Mouse (Mus musculus): ENCODE measurements around the gene Ankrd55. TPM values are rescaled to one million over a fixed set of nuclear protein-coding genes. Genes with fewer than 3 reads are reported as not detected.
"Not testable (repeated sequence)": the region's sequence is repeated elsewhere in the genome, so short reads cannot be mapped to it uniquely, and the experiment has no call there.

Ankrd55 gene
- polyA plus RNA-seq, 1 experiment from 2014 or later, result 0.14 TPM

DNA sequence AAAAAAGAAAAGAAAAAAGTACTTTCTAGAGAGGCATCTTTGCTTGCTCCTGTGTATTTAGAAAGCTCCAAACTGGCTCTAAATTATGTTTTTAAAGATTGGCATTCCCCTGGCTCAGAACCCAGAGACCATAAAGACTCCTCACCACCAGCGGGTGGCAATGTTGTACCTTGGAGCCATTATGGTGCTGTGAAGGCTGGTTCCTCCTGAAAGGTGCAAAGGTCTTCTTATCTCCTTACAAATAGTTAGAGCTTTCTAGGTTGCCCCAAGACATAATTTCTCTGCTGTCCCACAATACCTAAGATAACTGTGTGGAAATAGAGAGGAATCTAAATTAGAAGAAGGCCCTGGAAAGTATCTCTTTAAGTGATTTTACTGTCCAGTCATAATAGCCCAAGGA lies 20.4 kb downstream of the Ankrd55 start:
- H3K4me3 ChIP-seq (ENCODE audit: low read depth, low read length), result no peak overlapping the region
- no peaks in the 10 kb centered on the region; the same call in 1 of the 2 replicates for H3K9me3 ChIP-seq (replicated peaks; ENCODE audit: control insufficient read depth, low read length)
- no peak overlapping the region for H3K4me2 ChIP-seq
- ATAC-seq (replicated peaks; ENCODE audit: insufficient number of reproducible peaks, low FRiP score, low TSS enrichment), result no peak
- no peaks in the 10 kb centered on the region for H3K36me3 ChIP-seq (ENCODE audit: control insufficient read depth, insufficient read depth, low read length)
- no peak overlapping the region for H3K9ac ChIP-seq (ENCODE audit: low read depth, low read length)
- 0 out of 2 replicates have a peak, but pooled peaks cover 14% of the 10 kb centered on the region for H3K4me1 ChIP-seq (ENCODE audit: control insufficient read depth, insufficient read depth, low read length)
- H3K27me3 ChIP-seq (ENCODE audit: control insufficient read depth, insufficient read depth, low read length), result no peaks in the 10 kb centered on the region
- 11% methylated on average over 1 of the region's 1 CpGs for WGBS (ENCODE audit: insufficient replicate concordance)
- no peak overlapping the region for H3K27ac ChIP-seq (ENCODE audit: low read depth, low read length)

DNA sequence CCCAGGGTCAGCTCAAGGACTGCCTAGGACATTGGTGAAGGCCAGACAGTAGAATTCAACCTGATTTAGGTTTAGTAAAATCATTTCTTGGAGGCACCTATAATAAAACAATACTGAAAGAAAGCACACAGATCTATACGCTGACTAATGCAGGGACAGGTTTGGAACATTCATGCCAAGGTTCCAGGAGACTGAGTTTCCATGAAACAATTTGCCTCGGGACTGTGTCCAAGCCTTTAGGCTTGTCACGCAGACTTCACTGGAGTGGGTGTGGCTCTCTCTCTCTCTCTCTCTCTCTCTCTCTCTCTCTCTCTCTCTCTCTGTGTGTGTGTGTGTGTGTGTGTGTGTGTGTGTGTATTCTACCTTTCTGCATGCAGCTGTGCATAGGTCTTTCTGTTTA lies 23.4 kb downstream of the Ankrd55 start:
- not testable (repeated sequence) for H3K9ac ChIP-seq (ENCODE audit: low read depth, low read length); H3K27me3 ChIP-seq (ENCODE audit: control insufficient read depth, insufficient read depth, low read length); H3K9me3 ChIP-seq (replicated peaks; ENCODE audit: control insufficient read depth, low read length); H3K4me2 ChIP-seq; H3K4me3 ChIP-seq (ENCODE audit: low read depth, low read length); H3K27ac ChIP-seq (ENCODE audit: low read depth, low read length); ATAC-seq (replicated peaks; ENCODE audit: insufficient number of reproducible peaks, low FRiP score, low TSS enrichment); H3K36me3 ChIP-seq (ENCODE audit: control insufficient read depth, insufficient read depth, low read length)
- 39% methylated on average over 3 of the region's 3 CpGs for WGBS (ENCODE audit: insufficient replicate concordance)
- H3K4me1 ChIP-seq (ENCODE audit: control insufficient read depth, insufficient read depth, low read length), result peaks cover 18% of the 10 kb centered on the region; the same call in 1 of the 2 replicates

DNA sequence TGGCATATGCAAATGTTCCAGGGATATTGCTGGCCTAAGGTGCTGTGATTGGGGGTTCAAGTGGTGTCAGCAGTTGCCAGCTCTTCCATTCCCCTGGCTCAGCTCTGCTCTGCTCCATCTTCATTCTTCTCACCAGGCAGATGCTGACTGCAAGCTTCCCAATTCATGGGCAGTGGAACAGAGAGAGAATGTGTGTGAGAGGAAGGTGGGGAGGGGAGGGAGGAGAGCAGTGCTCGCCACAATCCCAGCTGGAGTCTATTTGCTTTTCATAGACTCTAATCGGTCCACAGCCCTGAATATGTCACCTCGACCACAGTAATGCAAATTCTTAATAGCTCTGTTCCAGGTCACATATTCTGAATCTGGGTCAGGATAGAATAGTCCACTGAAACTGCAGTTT lies 27.2 kb downstream of the Ankrd55 start:
- H3K27me3 ChIP-seq (ENCODE audit: control insufficient read depth, insufficient read depth, low read length), result no peaks in the 10 kb centered on the region
- 62% methylated on average over 3 of the region's 3 CpGs for WGBS (ENCODE audit: insufficient replicate concordance)
- no peaks in the 10 kb centered on the region for H3K36me3 ChIP-seq (ENCODE audit: control insufficient read depth, insufficient read depth, low read length)
- H3K4me3 ChIP-seq (ENCODE audit: low read depth, low read length), result no peak overlapping the region
- H3K9ac ChIP-seq (ENCODE audit: low read depth, low read length), result no peak overlapping the region
- H3K4me1 ChIP-seq (ENCODE audit: control insufficient read depth, insufficient read depth, low read length), result peaks cover 20% of the 10 kb centered on the region; the same call in 1 of the 2 replicates
- H3K9me3 ChIP-seq (replicated peaks; ENCODE audit: control insufficient read depth, low read length), result no peaks in the 10 kb centered on the region
- no peak overlapping the region for H3K27ac ChIP-seq (ENCODE audit: low read depth, low read length)
- no peak for ATAC-seq (replicated peaks; ENCODE audit: insufficient number of reproducible peaks, low FRiP score, low TSS enrichment)
- no peak overlapping the region for H3K4me2 ChIP-seq

DNA sequence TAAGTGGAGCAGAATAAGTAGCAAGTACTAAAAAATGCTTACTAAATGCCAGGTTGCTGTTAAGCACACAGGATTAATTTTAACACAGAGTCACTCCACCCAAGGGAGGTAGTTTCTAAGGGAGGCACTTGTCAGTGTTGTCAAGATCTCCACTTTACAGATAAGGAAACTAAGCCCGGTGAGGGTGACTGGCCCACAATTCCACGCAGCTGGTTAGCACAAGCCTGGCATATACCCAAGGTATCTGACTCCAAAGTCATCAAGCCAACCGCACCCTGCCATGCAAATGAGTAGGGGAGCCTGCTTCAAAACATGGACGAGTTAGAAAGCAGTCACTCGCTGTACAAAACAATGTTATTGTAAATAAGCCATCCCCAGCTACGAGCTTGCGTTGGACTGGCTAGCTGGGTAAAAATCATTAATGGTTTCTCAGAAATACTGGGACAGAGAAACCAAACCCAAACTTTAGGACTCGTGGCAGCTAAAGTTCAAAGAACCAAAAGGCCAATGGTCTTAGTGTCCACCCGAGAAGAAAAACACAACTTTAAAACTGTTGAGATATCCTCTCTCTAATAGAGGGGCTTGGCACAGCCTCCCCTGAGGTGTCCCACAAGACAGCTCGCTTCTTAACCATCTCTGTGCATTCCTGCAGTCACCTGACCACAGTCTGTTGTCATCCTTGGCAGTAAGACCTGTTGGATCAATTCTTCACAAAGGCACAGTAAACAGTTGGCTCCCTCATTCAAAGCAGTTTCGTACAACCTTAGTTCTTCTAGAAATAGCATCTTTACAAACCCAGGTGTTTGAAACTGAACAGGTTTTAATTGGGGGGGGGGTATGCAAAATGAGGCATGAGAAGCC lies 28.6 kb downstream of the Ankrd55 start:
- H3K9ac ChIP-seq (ENCODE audit: low read depth, low read length), result no peak overlapping the region
- no peak overlapping the region for H3K4me2 ChIP-seq
- H3K4me3 ChIP-seq (ENCODE audit: low read depth, low read length), result no peak overlapping the region
- 67% methylated on average over 11 of the region's 11 CpGs for WGBS (ENCODE audit: insufficient replicate concordance)
- no peaks in the 10 kb centered on the region for H3K36me3 ChIP-seq (ENCODE audit: control insufficient read depth, insufficient read depth, low read length)
- H3K4me1 ChIP-seq (ENCODE audit: control insufficient read depth, insufficient read depth, low read length), result peaks cover 9% of the 10 kb centered on the region; the same call in 1 of the 2 replicates
- H3K27ac ChIP-seq (ENCODE audit: low read depth, low read length), result no peak overlapping the region
- H3K9me3 ChIP-seq (replicated peaks; ENCODE audit: control insufficient read depth, low read length), result no peaks in the 10 kb centered on the region
- no peaks in the 10 kb centered on the region for H3K27me3 ChIP-seq (ENCODE audit: control insufficient read depth, insufficient read depth, low read length)
- ATAC-seq (replicated peaks; ENCODE audit: insufficient number of reproducible peaks, low FRiP score, low TSS enrichment), result no peak

DNA sequence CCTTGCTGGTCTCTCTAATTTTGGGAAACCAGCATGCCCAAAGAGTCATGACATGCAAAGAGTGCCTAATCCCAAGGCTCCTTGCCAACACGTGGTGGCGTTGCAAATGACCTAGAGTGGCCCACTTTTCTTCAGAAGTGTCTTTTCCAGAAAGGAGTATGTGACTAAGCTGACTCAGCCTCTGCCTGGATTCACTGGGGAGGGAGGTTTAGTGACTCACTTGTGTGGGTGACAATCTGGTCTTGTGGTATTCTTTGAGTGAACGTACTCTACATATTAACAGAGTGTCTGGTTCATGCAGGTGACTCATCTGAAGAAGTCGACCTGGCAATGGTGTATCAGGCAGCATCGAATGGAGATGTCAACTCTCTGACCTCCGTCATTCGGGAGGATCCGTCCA lies 29.9 kb downstream of the Ankrd55 start:
- Histone ChIP-seq H3K9ac (ENCODE audit: low read depth, low read length) (no peak overlapping the region), H3K9me3 (replicated peaks; ENCODE audit: control insufficient read depth, low read length) (no peaks in the 10 kb centered on the region), H3K4me2 (no peak overlapping the region), H3K27me3 (ENCODE audit: control insufficient read depth, insufficient read depth, low read length) (no peaks in the 10 kb centered on the region), H3K27ac (ENCODE audit: low read depth, low read length) (no peak overlapping the region), H3K36me3 (ENCODE audit: control insufficient read depth, insufficient read depth, low read length) (no peaks in the 10 kb centered on the region), H3K4me1 (ENCODE audit: control insufficient read depth, insufficient read depth, low read length) (peaks cover 6% of the 10 kb centered on the region; the same call in 1 of the 2 replicates), H3K4me3 (ENCODE audit: low read depth, low read length) (no peak overlapping the region)
- no peak for ATAC-seq (replicated peaks; ENCODE audit: insufficient number of reproducible peaks, low FRiP score, low TSS enrichment)
- 83% methylated on average over 8 of the region's 8 CpGs for WGBS (ENCODE audit: insufficient replicate concordance)

DNA sequence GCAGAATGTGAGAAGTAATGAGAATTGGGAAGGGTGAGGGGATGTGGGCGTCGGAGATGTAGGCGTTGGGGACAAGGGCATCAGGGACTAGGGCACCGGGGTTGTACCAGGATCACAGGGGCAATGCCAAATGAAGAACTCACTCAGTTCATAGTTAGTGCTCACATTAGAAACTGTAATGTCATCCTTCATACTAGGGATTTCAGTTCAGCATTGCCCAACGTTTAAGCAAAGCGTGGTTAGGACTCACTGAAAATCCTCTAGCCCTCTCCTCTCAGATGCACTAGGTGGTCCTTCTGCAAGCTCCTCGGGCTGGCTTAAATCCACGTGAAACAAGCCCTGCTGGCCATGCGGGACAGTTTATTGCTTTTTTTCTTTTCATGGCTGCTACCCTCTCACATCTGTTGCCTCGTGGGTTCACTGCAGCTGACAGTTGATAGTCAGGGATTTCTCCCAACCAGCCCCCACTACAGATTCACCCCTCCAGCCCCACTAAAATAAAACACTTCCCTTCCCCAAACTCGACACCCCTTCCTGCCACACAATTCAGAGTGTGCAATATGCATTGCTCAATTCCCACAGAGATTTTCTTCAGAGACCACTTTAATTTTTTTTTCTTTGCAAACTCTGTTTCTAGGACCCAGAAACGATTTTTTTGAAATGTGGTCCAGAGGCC lies 35.5 kb downstream of the Ankrd55 start:
- H3K27ac ChIP-seq (ENCODE audit: low read depth, low read length), result no peak overlapping the region
- no peak overlapping the region for H3K4me3 ChIP-seq (ENCODE audit: low read depth, low read length)

DNA sequence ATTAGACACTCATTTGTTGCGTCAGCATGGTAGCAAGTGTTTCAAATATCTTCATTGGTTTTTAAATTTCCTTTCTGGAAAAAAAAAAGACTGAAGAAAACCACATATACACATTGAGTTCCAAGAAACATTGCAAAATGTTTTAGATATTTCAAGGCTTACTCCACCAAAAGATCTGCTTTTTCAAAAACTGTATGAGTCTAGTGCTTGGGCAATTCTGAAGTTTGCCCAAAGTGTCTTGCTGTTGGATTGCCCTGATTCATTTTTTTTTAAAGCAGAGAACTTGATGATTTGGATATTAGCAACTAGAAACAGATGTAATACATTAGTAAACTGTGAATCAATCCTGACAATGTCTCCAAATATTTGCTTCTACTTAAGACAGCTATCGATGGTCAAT lies 36.9 kb downstream of the Ankrd55 start:
- no peaks in the 10 kb centered on the region for H3K36me3 ChIP-seq (ENCODE audit: control insufficient read depth, insufficient read depth, low read length)
- 0 out of 2 replicates have a peak, but pooled peaks cover 2% of the 10 kb centered on the region for H3K4me1 ChIP-seq (ENCODE audit: control insufficient read depth, insufficient read depth, low read length)
- H3K9me3 ChIP-seq (replicated peaks; ENCODE audit: control insufficient read depth, low read length), result no peaks in the 10 kb centered on the region
- no peaks in the 10 kb centered on the region for H3K27me3 ChIP-seq (ENCODE audit: control insufficient read depth, insufficient read depth, low read length)
- H3K4me3 ChIP-seq (ENCODE audit: low read depth, low read length), result no peak overlapping the region
- H3K27ac ChIP-seq (ENCODE audit: low read depth, low read length), result no peak overlapping the region
- no peak for ATAC-seq (replicated peaks; ENCODE audit: insufficient number of reproducible peaks, low FRiP score, low TSS enrichment)
- WGBS (ENCODE audit: insufficient replicate concordance), result 76% methylated on average over 2 of the region's 2 CpGs
- H3K9ac ChIP-seq (ENCODE audit: low read depth, low read length), result no peak overlapping the region
- no peak overlapping the region for H3K4me2 ChIP-seq

More for the DNA sequence above, 35.5 kb downstream of the Ankrd55 start:
- WGBS (ENCODE audit: insufficient replicate concordance), result 69% methylated on average over 12 of the region's 12 CpGs
- Histone ChIP-seq H3K4me2 (no peak overlapping the region), H3K4me1 (ENCODE audit: control insufficient read depth, insufficient read depth, low read length) (0 out of 2 replicates have a peak, but pooled peaks cover 2% of the 10 kb centered on the region), H3K36me3 (ENCODE audit: control insufficient read depth, insufficient read depth, low read length) (no peaks in the 10 kb centered on the region), H3K9me3 (replicated peaks; ENCODE audit: control insufficient read depth, low read length) (no peaks in the 10 kb centered on the region), H3K27me3 (ENCODE audit: control insufficient read depth, insufficient read depth, low read length) (no peaks in the 10 kb centered on the region), H3K9ac (ENCODE audit: low read depth, low read length) (no peak overlapping the region)
- ATAC-seq (replicated peaks; ENCODE audit: insufficient number of reproducible peaks, low FRiP score, low TSS enrichment), result no peak

DNA sequence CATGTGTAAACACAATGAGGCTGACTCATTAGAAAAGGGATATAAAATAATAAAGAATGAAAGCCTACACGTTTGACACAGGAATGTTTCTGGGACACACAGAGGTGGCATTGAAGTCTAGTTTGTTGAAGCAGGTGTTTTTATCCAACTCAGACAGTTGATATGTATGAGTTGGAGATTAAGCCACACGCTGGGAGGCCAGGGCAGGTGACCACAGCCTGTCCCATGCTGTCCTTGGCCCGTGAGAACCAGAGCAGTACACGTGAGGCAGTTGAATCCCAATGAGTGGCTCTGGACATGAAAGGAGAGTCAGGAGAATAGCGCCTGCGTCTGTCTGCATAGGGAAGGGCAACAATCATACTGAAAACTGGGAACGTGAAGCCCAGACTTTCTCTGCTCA lies 38.2 kb downstream of the Ankrd55 start:
- 0 out of 2 replicates have a peak, but pooled peaks cover 6% of the 10 kb centered on the region for H3K4me1 ChIP-seq (ENCODE audit: control insufficient read depth, insufficient read depth, low read length)
- no peak overlapping the region for H3K4me2 ChIP-seq
- H3K36me3 ChIP-seq (ENCODE audit: control insufficient read depth, insufficient read depth, low read length), result no peaks in the 10 kb centered on the region
- ATAC-seq (replicated peaks; ENCODE audit: insufficient number of reproducible peaks, low FRiP score, low TSS enrichment), result no peak
- no peaks in the 10 kb centered on the region for H3K27me3 ChIP-seq (ENCODE audit: control insufficient read depth, insufficient read depth, low read length)
- H3K9ac ChIP-seq (ENCODE audit: low read depth, low read length), result no peak overlapping the region
- H3K4me3 ChIP-seq (ENCODE audit: low read depth, low read length), result no peak overlapping the region
- no peak overlapping the region for H3K27ac ChIP-seq (ENCODE audit: low read depth, low read length)
- H3K9me3 ChIP-seq (replicated peaks; ENCODE audit: control insufficient read depth, low read length), result no peaks in the 10 kb centered on the region
- 78% methylated on average over 7 of the region's 7 CpGs for WGBS (ENCODE audit: insufficient replicate concordance)
